ENCODE assay signal across 9 mouse cellular contexts in genomic region chr14:24081911-24082558, GRCm38 (mm10).
DNase-seq lines count a peak whose midpoint lies in the region; ATAC-seq lines count a peak whose summit lies in the region.
"Had no signal": no experiment of that assay in that cellular context is flagged by ENCODE, and none has a peak within 500 bp of the region (broad histone marks: within the 10 kb centered on the region; RNA-seq: fewer than 3 reads in every experiment).

No protein-coding gene starts in this region.

- no peak overlapping the region for H3K9ac ChIP-seq in heart, embryonic 14.5 days (ENCODE audit: low read length)
- no peak overlapping the region for H3K9ac ChIP-seq in lung, embryonic 15.5 days

- H3K4me1 ChIP-seq in heart, embryonic 14.5 days (ENCODE audit: control insufficient read depth in 2 of 2, insufficient read depth in 2 of 2, low read length in 2 of 2): 0 out of 4 replicates have a peak, but pooled peaks cover 0 to 2% of the 10 kb centered on the region in 2 experiments
- H3K4me1 ChIP-seq in lung, embryonic 15.5 days: no peaks in the 10 kb centered on the region

- H3K9me3 ChIP-seq in heart, embryonic 14.5 days (ENCODE audit: control insufficient read depth, low read length): no peaks in the 10 kb centered on the region
- H3K9me3 ChIP-seq in lung, embryonic 15.5 days: no peaks in the 10 kb centered on the region

- no peak for ATAC-seq in heart, embryonic 14.5 days (ENCODE audit: insufficient number of reproducible peaks, insufficient read depth, low FRiP score, low read depth)
- peak; percentile 46; the same call in 1 of the 2 replicates for ATAC-seq in lung, embryonic 15.5 days (ENCODE audit: borderline replicate concordance, extremely low read depth, low FRiP score, low TSS enrichment)

- H3K36me3 ChIP-seq in heart, embryonic 14.5 days (ENCODE audit: control insufficient read depth, insufficient read depth, low read length): no peaks in the 10 kb centered on the region
- no peaks in the 10 kb centered on the region for H3K36me3 ChIP-seq in lung, embryonic 15.5 days

- no peak overlapping the region for H3K27ac ChIP-seq in heart, embryonic 14.5 days (replicated peaks in 1 of 2; ENCODE audit: control insufficient read depth in 1 of 2, insufficient read depth in 1 of 2, low read depth in 2 of 2, low read length in 2 of 2)
- no peak overlapping the region for H3K27ac ChIP-seq in lung, embryonic 15.5 days

- peak overlapping the region; percentile 1 to 2; a peak in 1 of 4 replicates for H3K4me3 ChIP-seq in heart, embryonic 14.5 days (ENCODE audit: control insufficient read depth in 1 of 2, insufficient read depth in 1 of 2, low read depth in 1 of 2, low read length in 2 of 2)
- no peak overlapping the region for H3K4me3 ChIP-seq in lung, embryonic 15.5 days
- H3K4me3 ChIP-seq: myocyte had no signal

- DNase-seq in adrenal gland, adult (ENCODE audit: inconsistent age in 2 of 2, low spot score in 1 of 2): peak; percentile 20 to 52
- DNase-seq in adrenal gland, adult 18-20 months (ENCODE audit: low spot score in 2 of 2): no peak
- peak; percentile 36 for DNase-seq in embryo, embryonic 9.5 days (ENCODE audit: extremely low spot score)
- DNase-seq in kidney, postnatal 14 days: peak; percentile 84
- peak; percentile 26 to 49 for DNase-seq in right cerebral cortex, adult 2 months (ENCODE audit: low spot score in 2 of 2)
- DNase-seq in thymus, postnatal 25 days: no peak

- H3K4me2 ChIP-seq in heart, embryonic 14.5 days (ENCODE audit: low read length): peak overlapping the region; percentile 37
- H3K4me2 ChIP-seq in lung, embryonic 15.5 days: peak overlapping the region; percentile 27

- H3K27me3 ChIP-seq in heart, embryonic 14.5 days (ENCODE audit: control insufficient read depth, insufficient read depth, low read length): no peaks in the 10 kb centered on the region
- H3K27me3 ChIP-seq in lung, embryonic 15.5 days: no peaks in the 10 kb centered on the region

- 23% methylated on average over 11 of the region's 11 CpGs for WGBS in heart, embryonic 14.5 days
- 25% methylated on average over 11 of the region's 11 CpGs for WGBS in lung, embryonic 15.5 days

Comparison
In these comparisons a context has a peak if more than half of its experiments do, and no peak if none do; other contexts are left out.
1. DNase-seq: peak in adrenal gland, adult (2 of 2), embryo, embryonic 9.5 days (single experiment), kidney, postnatal 14 days (single experiment) and right cerebral cortex, adult 2 months (2 of 2); none in adrenal gland, adult 18-20 months (0 of 2) and thymus, postnatal 25 days (single experiment).